ENCODE assay signal across 9 mouse cellular contexts in the genomic region with DNA sequence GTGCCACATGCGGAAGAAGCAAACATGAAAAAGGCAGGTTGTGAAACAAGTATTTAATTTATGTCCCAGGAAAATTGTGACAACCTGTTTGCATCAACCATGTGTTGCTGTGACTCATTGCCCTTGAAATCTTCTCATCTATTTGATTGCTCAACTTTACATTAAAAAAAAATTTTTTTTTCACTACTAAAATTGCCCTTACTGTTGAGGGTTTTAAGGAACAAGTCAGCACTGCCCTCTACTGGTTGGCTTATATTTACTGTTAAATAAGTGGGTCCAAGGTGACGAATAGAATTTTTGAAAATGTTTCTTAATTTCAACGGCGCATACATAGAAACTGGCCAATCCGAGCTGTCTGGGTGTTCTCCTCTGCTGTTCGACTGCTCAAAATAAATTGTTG. TPM values are rescaled to one million over a fixed set of nuclear protein-coding genes. Genes with fewer than 3 reads are reported as not detected.
A peak's percentile ranks its signal among the peaks of the same experiment; 100 is the strongest.
DNase-seq lines count a peak whose midpoint lies in the region; ATAC-seq and TF ChIP-seq lines count a peak whose summit lies in the region.
"Had no signal": no experiment of that assay in that cellular context is flagged by ENCODE, and none has a peak within 500 bp of the region (broad histone marks: within the 10 kb centered on the region; RNA-seq: fewer than 3 reads in every experiment).

No protein-coding gene starts in this region.

- peak; percentile 67; the same call in 1 of the 2 replicates for TF ChIP-seq EP300 in lung, postnatal 0 days (IDR thresholded peaks at IDR 0.05)

- no peaks in the 10 kb centered on the region for H3K9me3 ChIP-seq in intestine, embryonic 14.5 days (ENCODE audit: control insufficient read depth, low read length)
- no peaks in the 10 kb centered on the region for H3K9me3 ChIP-seq in intestine, embryonic 16.5 days (ENCODE audit: control insufficient read depth, low read length)
- no peaks in the 10 kb centered on the region for H3K9me3 ChIP-seq in lung, postnatal 0 days (ENCODE audit: low read length)

- H3K4me2 ChIP-seq in intestine, embryonic 14.5 days (ENCODE audit: low read length): peak overlapping the region; percentile 22; the same call in 1 of the 2 replicates
- H3K4me2 ChIP-seq in intestine, embryonic 16.5 days (ENCODE audit: low read depth, low read length): no peak overlapping the region
- H3K4me2 ChIP-seq in lung, postnatal 0 days (replicated peaks; ENCODE audit: low read depth, low read length): no peak overlapping the region

- ATAC-seq in intestine, embryonic 14.5 days (replicated peaks; ENCODE audit: low FRiP score, low TSS enrichment, low read depth): no peak
- ATAC-seq in intestine, embryonic 16.5 days: no peak
- peak; percentile 62 for ATAC-seq in lung, postnatal 0 days

- no peaks in the 10 kb centered on the region for H3K27me3 ChIP-seq in intestine, embryonic 14.5 days (replicated peaks; ENCODE audit: control insufficient read depth, insufficient read depth, low read length)
- H3K27me3 ChIP-seq in intestine, embryonic 16.5 days (replicated peaks; ENCODE audit: control insufficient read depth, insufficient read depth, low read length): no peaks in the 10 kb centered on the region
- H3K27me3 ChIP-seq in C2C12 (ENCODE audit: control insufficient read depth, insufficient read depth, insufficient read length): no peaks in the 10 kb centered on the region
- H3K27me3 ChIP-seq in lung, postnatal 0 days (replicated peaks; ENCODE audit: insufficient read depth, low read length): no peaks in the 10 kb centered on the region

- no peak for TF ChIP-seq CTCF in C2C12 (IDR thresholded peaks at IDR 0.05; ENCODE audit: control insufficient read depth, insufficient read depth, insufficient read length)
- peak; percentile 74 for TF ChIP-seq CTCF in lung, postnatal 0 days (IDR thresholded peaks at IDR 0.05)

- no peaks in the 10 kb centered on the region for H3K36me3 ChIP-seq in intestine, embryonic 14.5 days (ENCODE audit: control insufficient read depth, insufficient read depth, low read length)
- no peaks in the 10 kb centered on the region for H3K36me3 ChIP-seq in intestine, embryonic 16.5 days (ENCODE audit: control insufficient read depth, insufficient read depth, low read length)
- H3K36me3 ChIP-seq in C2C12 (ENCODE audit: control insufficient read depth, insufficient read depth): no peaks in the 10 kb centered on the region
- no peaks in the 10 kb centered on the region for H3K36me3 ChIP-seq in lung, postnatal 0 days (ENCODE audit: insufficient read depth, low read length)

- H3K79me3 ChIP-seq in C2C12 (ENCODE audit: low read depth): no peaks in the 10 kb centered on the region

- H3K27ac ChIP-seq in intestine, embryonic 14.5 days (ENCODE audit: low read depth): no peak overlapping the region
- H3K27ac ChIP-seq in intestine, embryonic 16.5 days (ENCODE audit: low read length): no peak overlapping the region
- no peak overlapping the region for H3K27ac ChIP-seq in lung, postnatal 0 days (ENCODE audit: low read length)

- no peaks in the 10 kb centered on the region for H3K79me2 ChIP-seq in C2C12 (ENCODE audit: control insufficient read depth, insufficient read depth)

- WGBS in intestine, embryonic 14.5 days: 45% methylated on average over 6 of the region's 6 CpGs
- 49% methylated on average over 6 of the region's 6 CpGs for WGBS in intestine, embryonic 16.5 days
- WGBS in lung, postnatal 0 days: 27% methylated on average over 6 of the region's 6 CpGs

- no peak overlapping the region for H3K4me3 ChIP-seq in intestine, embryonic 14.5 days (ENCODE audit: low read depth, low read length)
- no peak overlapping the region for H3K4me3 ChIP-seq in intestine, embryonic 16.5 days (ENCODE audit: low read length)
- H3K4me3 ChIP-seq in C2C12 (ENCODE audit: insufficient read depth, poor library complexity, severe bottlenecking): no peak overlapping the region
- H3K4me3 ChIP-seq in lung, postnatal 0 days (ENCODE audit: low read depth, low read length): no peak overlapping the region

- no peak overlapping the region for H3ac ChIP-seq in C2C12 (ENCODE audit: control insufficient read depth, insufficient read length, low read depth)

- H3K4me1 ChIP-seq in intestine, embryonic 14.5 days (replicated peaks; ENCODE audit: control insufficient read depth, insufficient read depth, low read length): 0 out of 2 replicates have a peak, but pooled peaks cover 4% of the 10 kb centered on the region
- H3K4me1 ChIP-seq in intestine, embryonic 16.5 days (ENCODE audit: control insufficient read depth, insufficient read depth, low read length): no peaks in the 10 kb centered on the region
- no peaks in the 10 kb centered on the region for H3K4me1 ChIP-seq in lung, postnatal 0 days (ENCODE audit: insufficient read depth, low read depth, low read length)

- DNase-seq in intestine, embryonic 14.5 days (ENCODE audit: low spot score): peak; percentile 40
- DNase-seq in Muller cell, postnatal 12 days (ENCODE audit: inconsistent ontology term): peak; percentile 45
- peak; percentile 57 for DNase-seq in gonadal fat pad, adult 2 months (ENCODE audit: low read depth)
- DNase-seq in lung, postnatal 0 days (ENCODE audit: low spot score): peak; percentile 92
- no peak for DNase-seq in spleen, postnatal 36 days (ENCODE audit: low spot score in 2 of 2)
- no peak for DNase-seq in urinary bladder, postnatal 10 days (ENCODE audit: low spot score)

- H3K9ac ChIP-seq in intestine, embryonic 14.5 days (ENCODE audit: low read length): no peak overlapping the region
- no peak overlapping the region for H3K9ac ChIP-seq in intestine, embryonic 16.5 days (ENCODE audit: low read depth, low read length)
- H3K9ac ChIP-seq in lung, postnatal 0 days (replicated peaks; ENCODE audit: low read depth): no peak overlapping the region

TF ChIP-seq in C2C12, 6 proteins besides CTCF, POLR2A, EP300 and RAD21:
- no peak for TF ChIP-seq FOSL1 (IDR thresholded peaks at IDR 0.05; ENCODE audit: insufficient read depth, low read length, poor library complexity, severe bottlenecking)
- peak; percentile 80 for TF ChIP-seq CEBPB (IDR thresholded peaks at IDR 0.05; ENCODE audit: low read depth)

RNA-seq across cellular contexts. Expression of a gene that starts 29.2 kb away (rescaled TPM):
- 24.7 and 26.3 TPM in 2 replicates for polyA plus RNA-seq in intestine, embryonic 14.5 days (2014; fragmentation: Nextera tagmentation; extraction: Ambion mirVana)
- polyA plus RNA-seq in intestine, embryonic 16.5 days (2015; fragmentation: Nextera tagmentation; extraction: Ambion mirVana): 55.8 and 58.0 TPM in 2 replicates
- 22.4 TPM for polyA plus RNA-seq in C2C12 (2012; fragmentation: generic; extraction: Trizol)
- 70.8 and 83.7 TPM in 2 replicates for polyA plus RNA-seq in gonadal fat pad, adult 2 months (2012; rRNA removed)
- polyA plus RNA-seq in lung, postnatal 0 days (2015; fragmentation: Nextera tagmentation; extraction: Ambion mirVana): 102 and 111 TPM in 2 replicates

RNA-seq across cellular contexts. Expression of a gene that starts 44.4 kb away (rescaled TPM):
- not detected in 2 replicates for polyA plus RNA-seq in intestine, embryonic 14.5 days (2014; fragmentation: Nextera tagmentation; extraction: Ambion mirVana)
- not detected in 2 replicates for polyA plus RNA-seq in intestine, embryonic 16.5 days (2015; fragmentation: Nextera tagmentation; extraction: Ambion mirVana)
- not detected for polyA plus RNA-seq in C2C12 (2012; fragmentation: generic; extraction: Trizol)
- polyA plus RNA-seq in gonadal fat pad, adult 2 months (2012; rRNA removed): 0.15 TPM in 1 of 2 replicates, not detected in the other
- 0.15 TPM in 1 of 2 replicates, not detected in the other for polyA plus RNA-seq in lung, postnatal 0 days (2015; fragmentation: Nextera tagmentation; extraction: Ambion mirVana)
- polyA plus RNA-seq: frontal cortex, adult 2 months had no signal

Comparison
In these comparisons a context has a peak if more than half of its experiments do, and no peak if none do; other contexts are left out.
1. DNase-seq: peak in intestine, embryonic 14.5 days (single experiment), Muller cell, postnatal 12 days (single experiment), gonadal fat pad, adult 2 months (single experiment) and lung, postnatal 0 days (single experiment); none in spleen, postnatal 36 days (0 of 2) and urinary bladder, postnatal 10 days (single experiment).